Mouse (Mus musculus): ENCODE measurements around the gene Plekhm2. TPM values are rescaled to one million over a fixed set of nuclear protein-coding genes. Genes with fewer than 3 reads are reported as not detected.

Gene Plekhm2
- total RNA-seq, 2 experiments from 2014 or later: 55.5 to 60.5 TPM

DNA sequence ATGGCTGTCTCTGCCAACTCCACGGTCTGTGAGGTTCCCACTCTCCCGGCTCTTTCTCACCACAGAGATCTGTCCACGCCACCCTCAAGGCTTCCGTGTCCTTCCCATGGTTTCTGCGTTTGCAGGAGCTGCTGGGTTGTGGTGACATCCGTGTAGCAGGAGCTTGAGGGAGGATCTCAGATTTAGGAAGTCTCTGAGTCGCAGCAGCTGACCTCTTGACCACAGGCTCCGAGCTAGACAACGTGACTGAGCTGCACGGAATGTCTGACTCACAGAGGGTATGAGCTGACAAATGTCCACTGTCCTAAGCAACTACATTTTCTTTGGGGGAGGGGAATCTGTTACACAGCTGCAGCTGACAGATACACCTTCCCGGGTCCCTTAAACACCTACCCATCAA lies 58.8 kb downstream of the Plekhm2 start, which contains the start of gene Fblim1:
TSS of gene Fblim1 (minus strand) at position 236 of the 400 bp plus-strand sequence.
- no peak for DNase-seq (ENCODE audit: low spot score in 2 of 2)

DNA sequence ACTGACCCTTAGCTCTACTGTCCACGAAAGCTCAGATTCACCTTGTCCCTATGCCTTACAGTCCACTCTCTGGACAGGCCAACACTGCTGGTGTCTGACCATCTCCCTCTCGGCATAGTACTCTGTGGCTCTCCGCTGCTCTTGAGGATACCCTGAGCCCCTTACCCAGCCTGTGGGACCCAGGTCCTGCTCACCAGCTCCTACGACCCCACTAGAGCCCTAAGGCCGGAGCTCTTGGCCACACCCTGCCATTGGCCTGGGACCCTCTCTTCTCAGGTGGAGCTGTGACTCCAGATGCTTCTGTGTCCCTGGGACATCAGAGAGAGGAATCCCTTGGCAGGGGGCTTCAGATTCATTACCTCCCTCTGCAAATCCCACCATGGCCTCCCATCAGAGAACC lies 59.3 kb downstream of the Plekhm2 start:
- peak in 1 of 2 experiments; percentile 2 for DNase-seq (ENCODE audit: low spot score in 2 of 2)

DNA sequence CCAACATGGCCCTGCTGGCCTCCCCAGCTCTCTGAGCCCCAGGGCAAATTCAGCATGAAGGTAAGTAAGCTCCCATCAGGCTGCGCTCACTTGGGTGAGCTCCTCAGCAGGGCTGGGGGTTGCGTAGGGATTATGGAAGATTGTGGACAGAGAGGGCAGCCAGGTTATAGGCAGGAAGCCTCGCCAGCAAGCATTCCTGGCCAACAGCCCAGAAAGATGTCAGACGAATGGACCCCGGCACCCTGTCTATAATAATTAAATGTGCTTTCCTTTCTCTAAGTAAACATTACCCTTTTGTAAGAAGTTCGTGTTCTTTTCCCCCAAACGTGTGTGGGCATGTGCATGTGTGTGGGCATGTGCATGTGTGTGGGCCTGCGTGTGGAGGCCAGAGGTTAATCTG lies 60.2 kb downstream of the Plekhm2 start:
- DNase-seq (ENCODE audit: low spot score in 2 of 2): no peak

DNA sequence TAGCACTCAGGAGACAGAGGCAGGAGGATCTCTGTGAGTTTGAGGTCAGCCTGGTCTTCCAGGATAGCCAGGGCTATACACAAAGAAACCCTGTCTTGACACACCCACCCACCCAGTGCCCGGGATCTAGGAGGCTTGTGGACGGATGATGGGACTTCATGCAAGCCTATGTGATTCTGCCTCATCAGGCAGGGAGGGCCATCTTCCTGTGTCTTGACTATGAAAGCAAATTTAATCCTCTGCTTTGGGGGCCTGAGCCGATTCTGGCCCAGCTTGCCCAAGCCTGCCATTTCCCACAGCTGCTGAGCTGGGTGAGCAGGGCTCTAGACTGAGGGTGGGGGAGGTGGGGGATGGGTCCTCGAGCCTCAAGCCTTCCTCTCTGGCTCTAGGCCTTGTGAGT lies 60.8 kb downstream of the Plekhm2 start:
- no peak for DNase-seq (ENCODE audit: low spot score in 2 of 2)

DNA sequence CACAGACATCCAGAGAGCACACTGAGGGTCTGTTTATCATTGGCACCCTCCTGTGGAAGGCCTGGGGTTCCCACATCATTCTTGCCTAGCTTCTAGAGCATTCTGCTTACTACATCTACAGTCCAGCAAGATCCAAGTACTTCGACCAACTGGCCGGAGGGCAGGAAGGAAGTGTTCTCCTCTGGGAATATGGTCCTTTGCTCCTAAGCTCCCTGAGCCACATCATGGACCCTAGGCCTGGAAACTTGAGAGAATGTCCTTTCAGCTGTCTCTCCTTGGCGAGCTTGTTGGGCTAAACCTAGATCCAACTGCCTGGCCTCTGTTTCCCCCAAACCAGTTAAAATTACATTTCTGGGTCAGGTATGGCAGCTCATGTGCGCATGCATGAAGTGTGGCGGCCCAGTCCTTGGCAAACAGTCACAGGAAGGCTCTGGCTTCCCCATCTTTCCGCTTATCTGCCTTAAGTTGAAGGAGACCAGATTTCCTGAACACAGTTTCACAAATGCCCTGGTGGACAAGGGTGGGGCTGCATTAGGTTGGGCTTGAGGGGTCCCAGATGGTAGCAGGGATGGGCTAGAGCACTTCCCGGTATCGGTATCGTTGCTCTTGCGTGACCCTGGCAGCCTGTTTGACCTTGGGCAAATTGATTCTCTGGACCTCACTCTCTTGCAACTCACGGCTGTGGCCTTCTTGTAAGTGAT lies 62.0 kb downstream of the Plekhm2 start:
- no peak for DNase-seq (ENCODE audit: low spot score in 2 of 2)

DNA sequence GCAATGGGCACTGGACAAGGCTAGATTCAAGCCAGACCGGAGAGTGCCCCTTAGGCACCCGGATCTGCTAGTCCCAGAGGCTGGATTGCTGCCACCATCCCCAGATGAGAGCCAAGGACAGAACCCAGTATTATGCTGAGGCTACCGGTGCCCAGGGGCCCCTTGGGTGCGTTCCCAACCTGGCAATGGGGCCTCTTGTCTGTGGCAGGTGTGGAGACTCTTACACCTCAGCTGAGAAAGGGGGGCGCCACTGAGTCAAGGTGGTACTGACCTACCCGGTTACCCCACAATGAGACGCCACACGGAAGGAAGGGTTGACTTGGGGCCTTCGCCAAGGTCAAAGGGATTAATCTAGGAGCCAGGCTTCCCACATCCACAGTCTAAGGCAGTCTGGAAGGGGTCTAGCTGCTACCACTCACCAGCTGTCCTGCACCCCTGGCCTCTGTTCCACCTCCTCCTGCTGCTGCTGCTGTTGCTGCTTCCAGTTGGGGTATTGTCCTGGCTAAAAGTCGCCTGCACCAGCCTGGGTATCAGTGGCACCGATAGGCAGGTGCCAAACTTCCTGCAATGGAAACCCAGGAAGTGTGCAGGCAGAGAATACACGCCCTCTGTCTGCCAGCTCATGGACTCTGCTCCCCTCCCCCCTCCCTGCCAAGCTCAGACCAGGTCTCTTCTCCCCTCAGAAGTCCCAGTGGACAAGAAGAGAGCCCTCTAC lies 63.4 kb downstream of the Plekhm2 start:
- DNase-seq (ENCODE audit: low spot score in 2 of 2): no peak

DNA sequence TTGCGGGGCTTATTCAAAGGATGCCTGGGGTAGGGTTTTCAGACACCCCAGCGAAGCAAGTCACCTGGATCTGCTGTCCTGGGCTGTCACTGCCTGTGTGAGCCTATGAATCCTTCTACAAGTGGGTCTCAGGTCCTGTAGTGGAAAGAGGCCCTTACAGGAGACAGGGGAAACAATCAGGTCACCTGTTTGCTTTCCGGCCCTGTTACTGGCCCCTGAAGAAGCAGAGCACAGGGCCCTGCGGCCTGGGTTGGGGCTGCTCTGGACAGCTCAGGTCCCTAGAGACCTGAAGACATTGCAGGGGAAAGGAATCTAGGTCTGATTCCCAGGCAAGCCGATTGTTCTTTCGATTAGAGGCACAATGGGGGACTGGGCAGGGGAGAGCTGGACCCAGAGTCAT lies 64.3 kb downstream of the Plekhm2 start:
- DNase-seq (ENCODE audit: low spot score in 2 of 2): no peak

DNA sequence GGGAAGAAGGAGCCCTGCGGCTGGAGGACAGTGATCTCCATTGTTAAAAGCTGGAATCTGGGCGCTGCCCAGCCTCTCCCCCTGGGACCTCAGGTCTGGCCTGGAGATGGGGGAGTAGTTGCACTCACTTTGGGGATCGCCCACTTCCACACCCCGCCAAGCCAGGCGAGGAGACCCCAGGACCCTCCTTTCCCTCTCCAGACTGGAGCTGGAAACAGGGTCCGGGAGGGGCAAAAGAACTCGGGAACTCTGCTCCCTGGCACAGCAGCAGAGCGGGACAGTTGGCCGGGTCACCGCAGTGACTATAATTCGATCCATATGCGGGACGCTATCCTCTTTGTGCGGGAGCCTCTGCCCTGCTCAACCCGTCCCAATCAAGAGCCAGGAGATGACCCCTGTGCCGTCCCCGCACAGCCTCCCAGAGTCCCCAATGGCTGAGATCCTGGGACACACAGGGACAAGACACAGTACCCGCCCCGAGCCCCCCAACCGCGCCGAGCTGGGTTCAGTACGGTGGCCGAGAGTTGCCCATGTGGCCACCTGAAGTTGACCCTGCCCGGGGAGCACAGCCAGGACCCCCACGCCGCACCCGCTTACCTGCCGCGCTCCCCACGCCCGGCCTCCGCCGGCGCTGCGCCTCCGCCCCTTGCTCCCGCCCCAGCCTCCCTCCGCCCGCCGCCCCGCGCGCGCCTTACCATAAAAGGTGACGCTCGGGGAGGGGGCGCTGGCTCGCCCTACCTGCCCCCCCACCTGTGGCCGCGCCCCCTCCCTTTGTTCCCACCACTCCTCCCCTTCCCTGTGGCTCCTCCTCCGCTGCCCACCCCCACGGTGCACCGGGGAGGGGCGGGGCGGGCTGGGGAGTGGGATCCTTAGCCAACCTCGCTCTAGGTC lies 65.2 kb downstream of the Plekhm2 start:
- DNase-seq (ENCODE audit: low spot score in 2 of 2): no peak

DNA sequence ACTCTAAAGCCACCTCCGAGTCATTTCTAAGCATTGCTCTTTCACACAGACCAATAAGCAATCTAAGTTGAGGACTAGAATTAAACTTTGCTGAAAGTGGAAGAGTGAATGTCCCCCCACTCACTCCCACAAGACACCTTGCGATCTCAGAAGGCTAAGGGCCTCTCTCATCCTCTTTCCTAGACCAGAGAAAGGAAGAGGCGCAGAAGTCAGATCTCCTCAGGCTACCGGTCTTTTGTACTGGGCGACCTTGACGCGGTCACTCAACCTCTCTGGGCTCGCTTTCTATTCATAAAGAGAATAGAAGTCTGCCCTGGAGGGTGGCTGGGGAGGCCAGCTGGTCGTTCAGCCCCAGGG lies 65.8 kb downstream of the Plekhm2 start:
- no peak for DNase-seq (ENCODE audit: low spot score in 2 of 2)

DNA sequence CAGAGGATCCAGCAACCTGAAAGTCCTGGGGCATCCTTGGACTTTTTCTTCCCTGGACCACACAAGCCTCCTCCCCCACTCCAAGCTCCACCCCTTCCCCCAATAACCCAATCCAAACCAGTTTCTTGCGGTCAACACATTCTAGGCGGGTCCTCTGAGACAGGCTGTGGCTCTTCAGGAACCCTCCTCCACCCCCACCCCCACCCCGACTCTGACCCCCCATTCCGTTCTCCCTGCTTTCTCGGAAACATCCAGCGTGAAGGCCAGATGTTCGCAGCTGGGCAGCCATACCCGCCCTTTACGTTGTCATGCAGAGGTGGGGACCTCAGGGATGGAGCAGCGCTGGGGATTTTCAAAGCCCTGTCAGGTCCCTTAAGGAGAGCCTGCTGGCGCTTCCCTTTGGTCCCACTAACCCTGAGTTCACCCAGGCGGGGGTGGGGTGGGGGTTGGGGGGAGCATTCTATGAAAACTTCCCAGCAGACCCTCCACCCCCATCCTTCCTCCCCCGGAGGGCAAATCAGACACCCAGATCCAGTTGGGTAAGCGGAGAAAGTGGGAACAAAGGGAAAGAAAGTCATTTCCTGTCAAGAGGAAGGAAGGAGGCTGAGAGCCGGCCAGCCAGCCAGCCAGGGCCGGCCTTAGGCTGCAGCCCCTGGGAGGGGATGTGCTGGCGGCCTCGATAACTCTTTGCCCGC lies 66.4 kb downstream of the Plekhm2 start:
- no peak for DNase-seq (ENCODE audit: low spot score in 2 of 2)

DNA sequence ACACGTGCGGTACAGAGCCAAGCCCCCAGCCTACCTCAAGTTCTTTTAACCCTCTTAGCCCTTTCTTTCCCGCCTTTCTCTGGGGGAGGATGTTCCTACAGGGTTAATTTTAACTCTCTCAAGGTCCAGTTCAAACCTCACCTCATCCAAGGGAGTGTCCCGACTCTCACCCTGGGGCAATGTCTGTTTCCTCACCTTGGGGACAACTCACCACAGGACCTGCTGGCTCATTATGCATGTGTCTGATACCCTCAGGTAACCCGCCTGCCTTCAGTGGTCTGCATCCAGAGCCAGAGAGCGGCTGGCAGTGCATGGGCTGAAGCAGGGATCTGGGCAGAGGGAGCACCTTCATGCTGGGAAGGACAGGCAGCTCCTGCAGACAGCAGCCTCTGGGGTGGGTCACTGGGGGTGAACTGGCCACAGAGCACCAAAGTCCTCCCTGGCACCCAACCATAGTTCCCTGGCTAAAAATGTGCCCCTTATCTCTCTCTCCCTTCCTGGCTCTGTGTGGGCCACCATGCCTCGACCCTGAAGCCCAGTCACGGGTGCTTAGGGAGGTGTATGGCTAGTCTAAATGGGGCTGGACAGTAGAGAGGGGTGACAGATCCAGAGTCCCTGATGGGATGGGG lies 67.9 kb downstream of the Plekhm2 start:
- no peak for DNase-seq (ENCODE audit: low spot score in 2 of 2)

DNA sequence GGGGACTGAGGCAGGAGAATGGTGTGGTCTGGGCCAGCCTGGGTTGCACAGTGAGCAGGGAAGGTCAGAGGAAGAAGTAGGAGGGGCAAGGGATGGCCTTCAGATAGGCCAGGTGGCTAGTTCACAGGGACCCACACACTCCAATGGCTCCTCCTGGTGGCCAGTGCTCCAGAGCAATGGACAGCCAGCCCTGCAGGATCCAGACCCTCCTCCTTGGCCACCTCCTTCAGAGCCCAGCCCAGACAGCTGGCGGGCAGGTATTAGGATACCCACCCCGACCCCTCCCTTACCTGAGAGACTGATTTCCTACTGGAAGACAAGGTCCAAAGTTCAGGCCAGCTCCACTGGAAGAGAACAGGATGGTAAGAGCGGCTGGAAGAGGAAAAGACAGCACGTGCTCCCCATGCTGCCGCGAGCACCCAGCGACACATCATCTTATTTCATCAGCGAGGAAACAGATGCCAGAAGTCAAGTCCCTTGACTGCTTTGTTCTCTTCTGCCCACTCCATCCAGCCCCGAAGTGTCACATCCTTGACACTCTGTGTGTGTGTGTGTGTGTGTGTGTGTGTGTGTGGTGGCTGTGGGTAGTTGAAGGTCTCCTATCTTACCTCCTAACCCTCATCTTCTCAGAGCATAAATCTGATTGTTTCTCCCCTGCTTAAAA lies 69.0 kb downstream of the Plekhm2 start:
- no peak for DNase-seq (ENCODE audit: low spot score in 2 of 2)

DNA sequence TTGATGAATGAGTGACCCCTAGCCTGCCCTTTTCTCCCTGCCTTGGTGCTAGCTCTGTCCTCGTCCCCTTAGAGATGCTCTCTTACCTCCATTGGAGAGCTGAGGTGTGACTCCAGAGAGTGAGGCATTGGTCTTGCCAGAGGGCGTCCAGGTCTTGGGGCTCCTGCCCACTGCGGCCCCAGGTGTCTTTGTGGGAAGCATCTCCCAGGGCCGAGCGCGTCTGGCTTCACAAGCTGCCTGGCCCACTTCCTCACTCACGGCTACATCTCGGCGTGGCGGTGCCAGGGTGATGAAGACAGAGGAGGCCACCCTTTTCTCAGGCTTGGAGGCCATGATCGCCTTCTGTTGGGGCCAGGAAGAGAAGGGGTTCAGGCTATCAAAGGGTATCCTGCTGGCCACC lies 69.6 kb downstream of the Plekhm2 start:
- no peak for DNase-seq (ENCODE audit: low spot score in 2 of 2)

DNA sequence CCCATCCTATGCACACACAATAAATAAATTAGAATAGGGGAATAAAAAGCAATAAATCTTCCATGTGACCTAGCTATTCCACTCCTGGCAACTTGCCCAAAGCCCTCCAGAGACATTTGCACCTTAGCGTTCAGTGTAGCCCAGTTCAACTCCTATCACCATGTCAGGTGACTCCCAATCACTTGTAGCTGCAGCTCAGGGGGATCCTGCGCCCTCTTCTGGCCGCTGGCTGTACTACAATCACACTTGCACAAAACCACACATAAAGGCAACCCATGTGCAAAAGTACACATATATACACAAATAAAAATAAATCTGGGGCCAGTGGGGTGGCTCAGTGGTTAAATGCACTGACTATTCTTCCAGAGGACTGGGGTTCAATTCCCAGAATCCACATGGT lies 73.2 kb downstream of the Plekhm2 start:
- DNase-seq (ENCODE audit: low spot score in 2 of 2): no peak

DNA sequence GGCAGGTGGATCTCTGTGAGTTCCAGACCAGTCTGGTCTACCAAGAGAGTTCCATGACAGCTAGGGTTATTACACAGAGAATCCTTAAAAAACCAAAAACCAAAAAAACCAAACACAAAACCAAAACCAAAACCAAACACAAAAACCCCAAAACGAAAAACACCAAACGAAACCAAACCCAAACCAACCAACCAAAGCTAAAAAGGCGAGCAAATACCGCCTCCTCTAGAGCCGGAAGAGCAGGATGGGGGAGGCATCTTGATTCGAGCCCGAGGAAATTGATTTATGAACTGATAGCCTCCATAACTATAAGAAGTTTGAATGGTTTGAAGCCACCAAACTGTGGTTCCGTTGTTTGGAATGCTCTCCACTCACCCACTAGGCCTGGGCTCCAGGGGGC lies 80.8 kb downstream of the Plekhm2 start:
- no peak for DNase-seq (ENCODE audit: low spot score in 2 of 2)

DNA sequence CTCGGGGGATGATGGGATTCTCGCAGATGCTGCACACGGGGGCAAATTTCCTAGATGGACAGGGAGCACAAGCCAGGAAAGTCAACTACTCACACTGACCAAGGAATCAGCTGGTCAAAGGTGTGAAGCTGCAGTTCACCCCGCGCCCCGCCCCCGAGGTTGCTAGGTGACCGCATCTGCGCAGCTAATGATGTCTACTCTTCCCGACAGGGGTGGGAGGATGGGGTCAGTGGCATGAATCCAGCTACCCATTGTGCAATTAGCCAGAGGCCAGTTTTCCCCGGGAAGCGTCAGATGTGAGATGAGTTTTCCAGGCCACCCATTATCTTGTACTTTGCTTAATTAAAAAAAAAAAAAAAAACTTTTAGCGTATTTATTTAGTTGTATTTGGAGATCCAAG lies 83.6 kb downstream of the Plekhm2 start:
- DNase-seq (ENCODE audit: low spot score in 2 of 2): no peak

DNA sequence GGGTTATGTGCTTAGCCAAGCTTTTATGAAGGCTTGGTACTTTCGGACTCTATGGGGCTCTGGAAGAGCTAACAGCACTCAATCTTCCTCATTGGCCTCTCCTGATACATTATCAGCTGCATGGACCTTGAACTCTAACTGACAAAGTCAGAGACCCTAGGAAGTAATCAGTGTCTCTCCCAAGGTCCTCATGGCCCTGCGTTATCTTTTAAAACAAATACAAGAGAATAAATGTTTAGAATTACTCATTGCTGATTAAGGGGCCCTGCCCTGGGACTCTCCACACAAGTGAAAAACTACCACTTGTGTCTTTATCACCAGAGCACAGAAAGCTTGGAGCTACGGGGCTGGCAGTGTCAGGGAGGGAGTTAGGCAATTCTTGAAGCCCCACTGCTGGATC lies 85.9 kb downstream of the Plekhm2 start:
- DNase-seq (ENCODE audit: low spot score in 2 of 2): no peak

DNA sequence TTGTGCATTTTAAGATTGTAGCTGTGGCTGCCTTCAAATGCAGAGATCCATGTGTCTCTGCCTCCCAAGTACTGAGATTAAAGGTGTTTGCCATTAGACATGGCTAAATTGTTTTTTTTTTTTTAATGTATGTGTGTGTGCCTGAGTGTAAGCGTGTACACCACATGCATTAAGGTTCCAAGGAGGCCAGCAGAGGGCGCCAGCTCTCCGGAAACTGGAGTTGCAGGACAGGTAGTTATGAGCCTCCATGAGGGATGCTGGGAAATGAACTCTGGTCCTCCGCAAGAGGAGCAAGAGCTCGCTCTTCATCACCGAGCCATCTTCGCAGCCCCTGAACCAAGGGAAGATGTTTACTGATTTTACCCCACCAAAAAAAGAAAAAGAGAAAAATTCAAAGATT lies 87.8 kb downstream of the Plekhm2 start:
- no peak for DNase-seq (ENCODE audit: low spot score in 2 of 2)

DNA sequence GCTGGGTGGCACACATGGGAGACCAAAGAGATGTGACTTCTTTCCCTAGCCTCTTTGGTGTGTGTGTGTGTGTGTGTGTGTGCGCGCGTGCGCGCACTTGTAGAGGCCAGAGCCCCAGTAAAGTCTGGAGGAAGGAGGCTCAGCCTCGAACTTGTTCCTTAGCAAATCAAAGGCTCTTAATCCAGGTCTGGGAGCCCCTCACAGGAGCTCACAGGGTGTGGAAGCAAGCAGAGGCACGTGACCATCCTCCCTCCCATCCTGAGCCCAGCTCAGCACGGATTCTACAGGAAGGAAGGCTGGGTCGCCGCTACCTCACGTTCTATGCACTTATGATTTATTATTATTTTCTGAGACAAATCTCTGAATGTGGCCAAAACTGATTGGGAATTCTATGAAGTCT lies 88.3 kb downstream of the Plekhm2 start:
- no peak for DNase-seq (ENCODE audit: low spot score in 2 of 2)

Data from adrenal gland, postnatal 4 days (tissue).